Mouse (Mus musculus): Measurements from ENCODE around the gene Gars.

GRCm38 (mm10) chr6:55014184-55014583 is 23.6 kb upstream of the Gars start:
- TF ChIP-seq CTCF (IDR thresholded peaks at IDR 0.05; ENCODE audit: low read depth, low read length) = no peak
- no peak for TF ChIP-seq GATA1 (IDR thresholded peaks at IDR 0.05; ENCODE audit: borderline replicate concordance, low read length)
